Mouse (Mus musculus) thymus, postnatal 10 days (tissue): ENCODE results near the gene En1.

Source experiments
- DNase-seq, 2 experiments: peaks; one replicate each; pipeline ENCODE4 v3.0.0; 2021; ENCODE audit warnings: low spot score in 2 of 2

The En1 gene

DNA sequence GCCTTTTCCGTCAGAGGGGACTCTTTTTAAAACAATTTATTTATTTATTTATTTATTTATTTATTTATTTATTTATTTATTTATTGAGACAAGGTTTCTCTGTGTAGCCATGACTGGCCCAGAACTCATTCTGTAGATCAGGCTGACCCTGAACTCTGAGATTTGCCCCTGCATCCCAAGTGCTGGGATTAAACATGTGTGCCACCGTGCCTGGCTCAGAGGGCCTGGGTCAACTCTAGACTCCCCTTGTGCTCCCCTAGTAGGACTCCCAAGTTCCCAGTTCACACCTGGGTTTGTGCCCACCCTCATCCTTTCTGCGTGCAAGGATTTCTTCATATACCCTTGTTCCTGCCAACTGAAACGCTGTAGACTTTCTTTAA is 25.4 kb downstream of the En1 start:
- DNase-seq, result no peak

GRCm38 (mm10) chr1:120628821-120629220 is 26.6 kb downstream of the En1 start:
- no peak for DNase-seq

GRCm38 (mm10) chr1:120643380-120643779 is 41.2 kb downstream of the En1 start:
- DNase-seq, result no peak

DNA sequence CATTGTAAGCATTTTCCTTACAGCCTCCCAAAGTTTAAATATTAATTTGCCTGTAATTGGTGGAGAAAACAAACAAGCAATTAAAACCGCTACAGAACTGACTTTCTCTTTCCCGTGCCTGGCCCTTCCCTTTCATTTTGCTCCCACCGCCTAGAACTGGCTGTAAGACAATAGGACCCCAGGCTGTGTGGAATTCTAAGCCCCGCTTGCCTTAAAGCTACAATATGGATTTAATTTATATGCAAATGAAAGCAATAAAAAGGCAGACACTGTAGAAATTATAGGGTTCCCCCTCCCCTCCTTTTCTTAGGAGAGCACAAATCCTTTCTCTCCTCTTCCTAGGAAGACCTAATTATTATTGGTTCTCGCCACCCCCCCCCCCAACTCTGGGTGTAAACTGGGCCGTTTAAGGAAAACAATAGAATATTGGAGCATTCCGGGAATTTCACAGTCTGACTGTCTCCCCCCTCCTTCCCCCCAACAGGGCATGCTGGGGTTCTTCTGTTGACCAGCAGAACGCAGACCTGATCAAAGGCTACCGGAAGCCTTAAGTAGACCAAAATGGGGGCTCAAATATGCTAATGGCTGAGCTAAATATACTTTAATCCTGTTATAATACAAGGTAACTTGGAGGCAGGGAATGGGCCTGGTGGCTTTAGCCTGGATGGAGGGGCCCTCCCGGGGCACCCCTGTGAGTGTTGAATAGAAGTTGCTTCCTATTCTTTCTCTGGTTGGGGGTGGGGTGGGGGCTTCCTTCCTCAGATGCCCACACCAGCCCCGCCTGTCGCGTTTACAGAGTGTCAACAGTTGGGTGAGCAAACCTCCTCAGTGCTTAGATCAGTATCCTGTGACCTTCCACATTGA is 41.9 kb downstream of the En1 start:
- no peak for DNase-seq

- no peak for DNase-seq
These were observed 42.5 kb downstream of the En1 start for GRCm38 (mm10) chr1:120644755-120645154.

DNA sequence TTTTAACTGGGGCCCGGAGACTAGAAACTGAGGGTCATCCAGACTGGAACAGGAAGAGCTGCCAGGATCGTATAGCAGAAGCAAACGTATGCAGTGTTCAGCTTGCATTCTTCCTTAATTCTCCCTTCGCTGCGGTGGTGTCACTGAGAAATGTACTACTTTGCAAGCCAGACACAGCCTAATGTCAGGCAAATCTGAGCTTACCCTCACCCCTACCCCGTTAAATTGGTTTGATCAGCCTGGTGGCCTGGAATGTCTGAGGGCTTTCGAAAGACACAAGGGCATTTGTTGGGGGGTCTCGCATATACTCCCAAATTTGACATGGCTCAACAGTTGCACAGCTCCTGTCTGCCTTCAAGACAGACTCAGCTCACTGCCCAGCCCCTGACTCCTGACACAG is 47.9 kb downstream of the En1 start:
- no peak for DNase-seq

GRCm38 (mm10) chr1:120651997-120652396 is 49.8 kb downstream of the En1 start:
- no peak for DNase-seq

GRCm38 (mm10) chr1:120654950-120655396 is 52.8 kb downstream of the En1 start:
- no peak for DNase-seq
